Mouse (Mus musculus) retina, adult 2 months (tissue): ENCODE measurements at regions not wholly inside any gene's neighbourhood (a gene's known extent, or its start where the extent isn't known, plus 50 kb on each side); places are given as distances from the start of the nearest gene placed in this dataset.
"Not testable (repeated sequence)": the region's sequence is repeated elsewhere in the genome, so short reads cannot be mapped to it uniquely, and the experiment has no call there.

Experiments
- DNase-seq: peaks from one replicate; pipeline ENCODE4 v3.0.0-alpha.2; 2012; ENCODE audit warnings: low read depth, low spot score

DNA sequence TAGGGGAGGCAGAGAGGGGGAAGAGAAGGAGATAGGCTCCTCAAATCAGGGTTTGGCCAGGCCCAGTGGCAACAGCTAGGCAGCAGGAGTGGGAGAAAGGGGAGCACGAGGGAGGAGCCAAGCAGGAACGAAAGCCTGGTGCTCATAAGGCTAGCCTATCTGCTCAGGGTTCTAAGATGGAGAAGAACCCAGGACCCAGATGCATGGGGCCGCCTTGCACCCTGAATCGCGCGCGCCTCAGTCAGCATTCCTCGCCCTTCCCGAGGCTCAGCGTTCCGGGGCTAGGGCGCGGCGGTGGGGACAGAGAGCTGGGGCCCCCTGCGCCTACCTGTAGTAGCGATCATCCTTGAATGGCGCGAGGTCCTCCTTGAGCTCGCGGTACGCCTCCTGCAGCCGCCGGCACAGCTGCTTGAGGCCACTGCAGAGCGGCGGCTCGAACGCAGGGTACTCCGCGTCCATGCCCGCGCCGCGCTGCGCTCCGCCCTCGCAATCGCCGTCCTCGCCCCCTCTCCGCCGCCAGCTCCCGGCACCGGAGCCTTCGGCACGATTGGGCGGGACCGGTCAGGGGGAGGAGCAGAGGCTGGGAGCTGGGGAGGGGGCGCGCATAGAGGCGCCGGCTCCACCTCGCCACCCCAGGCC lies 60.1 kb downstream of the Dynlt1b start:
- DNase-seq: not testable (repeated sequence)

DNA sequence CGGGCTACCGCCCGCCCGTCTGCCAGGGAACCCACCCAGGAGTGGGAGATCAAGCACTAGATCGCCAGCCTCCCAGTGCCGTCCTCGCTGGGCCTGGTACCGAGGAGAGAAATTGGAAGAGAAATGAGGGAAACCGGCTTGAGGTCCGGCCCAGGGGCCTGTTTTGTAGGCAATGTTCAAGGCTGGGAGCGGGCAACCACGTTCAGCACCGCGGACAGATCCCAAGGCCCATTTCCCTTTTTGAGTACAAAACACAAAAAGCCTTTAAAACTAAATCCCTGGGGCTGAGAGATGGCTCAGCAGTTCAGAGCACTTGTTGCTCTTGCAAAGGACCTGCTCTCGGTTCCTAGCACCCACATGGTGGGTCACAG lies 60.6 kb downstream of the Dynlt1b start:
- DNase-seq: not testable (repeated sequence)

DNA sequence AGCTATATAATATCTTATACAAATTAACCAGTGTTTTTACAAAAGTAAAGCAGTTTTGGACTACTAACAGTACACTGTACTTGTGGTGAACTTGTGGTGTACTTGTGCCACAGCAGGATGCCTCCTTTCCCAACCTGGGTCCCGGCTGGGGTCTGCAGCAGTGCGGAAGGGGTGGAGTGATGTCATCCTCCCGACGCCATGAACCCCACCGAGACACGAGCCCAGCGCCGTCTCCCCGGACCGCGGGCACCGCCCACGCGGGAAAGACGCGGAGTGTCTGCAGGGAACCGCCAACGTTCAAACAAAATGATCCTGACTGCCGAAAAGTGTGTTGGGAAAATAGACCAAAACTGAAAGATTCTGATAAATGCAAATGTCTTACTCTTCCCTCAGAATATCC lies 62.6 kb downstream of the Dynlt1b start:
- not testable (repeated sequence) for DNase-seq

DNA sequence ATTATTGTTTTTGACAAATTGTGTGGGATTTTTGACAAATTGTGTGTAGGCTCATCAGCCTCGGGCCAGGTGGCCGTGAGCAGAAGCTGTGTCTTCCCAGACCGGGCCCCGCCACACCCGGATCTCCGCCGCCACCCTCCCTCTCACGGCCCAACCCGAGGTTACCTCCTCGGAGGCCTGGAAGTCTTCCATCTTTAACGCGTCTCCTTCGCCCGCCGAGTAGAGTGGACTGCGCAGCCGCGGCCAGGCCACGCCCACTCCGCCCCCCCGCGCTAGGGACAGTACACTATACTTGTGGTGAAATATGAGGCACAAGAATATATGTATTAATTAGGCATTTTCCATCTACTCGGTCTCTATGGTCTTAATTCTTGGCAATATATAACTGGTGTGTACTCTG lies 63.0 kb downstream of the Dynlt1b start:
- peak; percentile 33 for DNase-seq

DNA sequence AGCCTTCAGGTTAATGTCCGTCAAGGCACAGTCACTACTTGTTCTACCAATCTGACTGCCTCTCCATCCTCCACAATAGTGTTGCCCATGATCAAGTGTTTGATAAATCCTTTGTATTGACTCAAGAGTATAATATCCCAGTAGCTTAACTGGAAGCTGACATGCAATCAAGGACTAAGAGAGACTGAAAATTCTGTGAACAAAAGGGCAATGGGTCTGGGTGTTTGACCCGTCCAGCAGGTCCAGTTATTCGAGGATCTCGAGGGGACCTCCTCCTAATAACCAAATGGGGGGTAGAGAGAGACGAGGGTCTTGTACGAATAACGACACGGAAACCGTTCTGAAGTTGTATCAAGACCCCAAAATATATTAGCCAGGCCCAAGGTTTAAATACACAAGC lies 66.6 kb downstream of the Dynlt1b start:
- DNase-seq: not testable (repeated sequence)

DNA sequence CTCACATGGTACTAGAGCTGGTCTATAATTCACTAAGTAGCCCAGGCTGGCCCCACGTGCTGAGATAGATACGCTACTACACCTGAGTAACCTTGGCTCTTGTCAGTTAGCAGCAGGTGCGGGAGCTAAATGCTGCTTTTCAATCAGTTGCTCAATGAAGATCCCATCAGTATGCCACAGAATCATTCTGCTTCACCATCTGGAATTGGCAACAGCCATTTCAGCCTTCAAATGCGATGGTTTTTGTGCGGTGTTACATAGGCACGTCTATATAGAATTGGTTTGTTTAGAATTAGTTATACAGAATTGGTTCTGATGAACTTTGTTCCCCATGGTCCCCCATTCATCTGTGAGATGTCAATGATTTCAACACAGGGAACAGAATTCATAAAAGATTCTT lies 72.8 kb downstream of the Dynlt1b start:
- not testable (repeated sequence) for DNase-seq

DNA sequence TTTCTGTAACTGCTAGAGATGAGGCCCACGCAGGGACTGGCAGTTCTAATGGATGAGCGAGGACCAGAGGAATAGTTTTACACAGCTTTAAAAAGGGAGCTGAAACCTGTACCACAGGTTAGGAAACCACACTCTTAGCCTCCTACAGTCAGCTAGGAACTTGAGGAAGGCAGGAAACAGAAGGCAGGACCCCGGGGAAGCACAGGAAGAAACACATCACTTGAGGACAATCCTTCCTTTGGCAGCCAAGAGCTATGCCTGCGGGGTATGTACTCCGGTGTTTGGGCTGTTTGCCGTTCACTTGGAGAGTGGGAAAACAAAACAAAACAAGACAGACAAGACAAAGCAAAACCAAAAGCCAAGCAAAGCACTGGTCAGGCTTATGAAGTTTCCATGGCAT lies 76.0 kb downstream of the Dynlt1b start:
- not testable (repeated sequence) for DNase-seq

DNA sequence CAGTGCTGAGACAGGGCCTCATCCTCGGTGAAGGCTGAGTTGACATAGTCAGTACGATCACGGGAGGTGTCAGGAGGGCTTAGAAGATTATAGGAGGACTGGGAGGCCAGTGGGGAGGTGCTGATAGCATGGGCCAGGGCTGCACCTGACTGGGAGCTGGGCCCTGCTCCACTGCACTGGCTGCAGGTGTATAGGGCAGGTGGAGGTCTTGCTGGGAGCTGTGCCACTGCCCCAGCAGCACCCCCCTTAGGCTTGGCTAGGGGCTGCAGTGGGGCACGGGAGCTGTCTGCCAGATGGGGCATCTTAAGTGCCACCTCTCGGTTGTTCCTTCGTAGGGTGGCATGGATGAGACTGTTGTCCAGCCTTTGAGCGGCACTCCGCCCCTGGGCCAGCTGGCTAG lies 85.2 kb downstream of the Dynlt1b start:
- not testable (repeated sequence) for DNase-seq

DNA sequence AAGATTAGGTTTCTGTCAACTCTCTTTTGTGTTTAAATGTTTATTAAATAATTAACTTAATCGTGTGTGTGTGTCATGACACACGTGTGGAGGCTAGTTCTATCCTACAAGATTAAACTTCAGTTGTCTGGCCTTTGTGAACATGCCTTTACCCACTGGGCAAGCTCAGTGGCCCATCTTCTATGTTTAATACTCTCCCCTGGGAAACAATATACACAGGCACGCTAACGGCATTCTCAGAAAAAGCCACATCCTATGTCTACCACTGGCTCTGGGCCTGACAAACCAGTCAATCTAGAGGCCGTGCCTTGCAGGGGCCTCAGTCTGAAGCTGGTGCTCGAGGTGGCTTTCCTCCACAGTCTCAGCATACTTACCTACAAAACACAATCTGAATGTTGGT lies 82.4 kb upstream of the Dynlt1c start:
- DNase-seq: not testable (repeated sequence)

DNA sequence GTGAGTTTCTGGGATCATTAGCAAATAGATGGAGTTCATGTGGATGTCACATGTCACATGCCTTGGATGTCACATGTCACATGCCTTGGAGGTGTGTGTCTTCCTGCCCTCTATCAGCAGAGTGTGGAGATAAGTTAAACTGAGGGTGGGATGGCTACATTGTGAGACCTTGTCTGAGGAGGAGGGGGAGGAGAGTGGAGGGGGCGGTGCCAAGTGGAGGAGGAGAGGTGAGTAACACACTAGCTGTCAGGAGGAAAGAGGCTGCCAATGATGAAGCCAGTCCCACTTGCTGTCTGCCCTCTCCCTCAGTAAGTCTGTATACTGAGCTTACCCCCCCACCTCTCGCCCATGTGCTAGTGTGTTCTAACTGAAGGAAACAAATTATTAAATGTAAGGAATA lies 81.5 kb upstream of the Dynlt1c start:
- not testable (repeated sequence) for DNase-seq

DNA sequence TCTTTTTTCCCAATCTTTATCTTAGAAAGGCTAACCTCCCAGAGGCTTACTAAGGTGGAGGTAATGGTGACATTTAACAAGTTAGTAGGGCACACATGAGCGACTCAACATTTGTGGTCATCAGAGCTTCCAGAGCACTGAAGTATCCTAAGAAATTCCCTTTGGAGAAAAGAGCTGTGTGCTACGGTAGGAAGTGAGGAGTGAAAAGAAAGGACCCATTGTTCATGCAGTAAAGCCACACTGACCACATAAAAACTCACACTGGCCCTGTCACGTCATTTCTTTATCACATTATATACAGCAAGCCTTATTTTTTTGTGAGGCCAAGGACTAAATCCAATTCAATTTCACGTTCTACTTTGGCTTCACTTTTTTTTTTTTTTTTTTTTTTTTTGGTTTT lies 80.7 kb upstream of the Dynlt1c start:
- DNase-seq: not testable (repeated sequence)

DNA sequence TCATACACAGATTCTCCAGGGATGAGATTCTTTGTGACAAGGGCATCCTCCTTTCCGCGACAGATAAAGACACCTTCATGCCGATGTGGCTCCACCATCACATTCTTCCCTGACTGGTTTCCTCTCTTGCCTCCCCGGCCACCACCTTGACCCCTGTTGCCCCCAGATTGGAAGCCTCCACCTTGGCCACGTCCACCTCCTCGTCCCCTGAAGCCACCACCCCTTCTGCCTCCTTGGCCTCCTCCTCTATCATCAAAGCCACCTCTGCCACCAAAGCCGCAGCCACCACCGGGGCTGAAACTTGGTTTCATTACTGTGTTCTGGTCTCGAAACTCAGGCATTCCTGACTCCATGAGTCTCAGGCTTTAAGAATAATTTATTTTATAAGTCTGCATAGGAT lies 79.3 kb upstream of the Dynlt1c start:
- not testable (repeated sequence) for DNase-seq

DNA sequence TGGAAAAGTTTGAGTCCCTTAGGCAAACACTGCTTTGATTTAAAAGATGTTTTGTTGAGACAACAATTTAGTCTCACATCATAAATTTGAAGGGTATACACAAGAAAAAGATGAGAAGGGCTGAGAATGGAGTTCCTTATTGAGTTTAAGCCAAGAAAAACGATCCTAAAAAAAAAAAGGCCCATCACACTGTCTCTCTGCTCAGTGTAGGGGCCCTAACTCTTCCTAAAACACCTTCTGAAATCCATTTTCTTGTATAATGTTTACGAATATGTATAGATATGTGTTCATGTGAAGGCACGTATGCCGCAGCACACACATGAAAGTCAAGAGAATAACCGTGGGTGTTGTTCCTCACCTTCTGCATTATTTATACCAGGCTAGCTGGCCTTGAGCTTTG lies 62.7 kb upstream of the Dynlt1c start:
- not testable (repeated sequence) for DNase-seq

DNA sequence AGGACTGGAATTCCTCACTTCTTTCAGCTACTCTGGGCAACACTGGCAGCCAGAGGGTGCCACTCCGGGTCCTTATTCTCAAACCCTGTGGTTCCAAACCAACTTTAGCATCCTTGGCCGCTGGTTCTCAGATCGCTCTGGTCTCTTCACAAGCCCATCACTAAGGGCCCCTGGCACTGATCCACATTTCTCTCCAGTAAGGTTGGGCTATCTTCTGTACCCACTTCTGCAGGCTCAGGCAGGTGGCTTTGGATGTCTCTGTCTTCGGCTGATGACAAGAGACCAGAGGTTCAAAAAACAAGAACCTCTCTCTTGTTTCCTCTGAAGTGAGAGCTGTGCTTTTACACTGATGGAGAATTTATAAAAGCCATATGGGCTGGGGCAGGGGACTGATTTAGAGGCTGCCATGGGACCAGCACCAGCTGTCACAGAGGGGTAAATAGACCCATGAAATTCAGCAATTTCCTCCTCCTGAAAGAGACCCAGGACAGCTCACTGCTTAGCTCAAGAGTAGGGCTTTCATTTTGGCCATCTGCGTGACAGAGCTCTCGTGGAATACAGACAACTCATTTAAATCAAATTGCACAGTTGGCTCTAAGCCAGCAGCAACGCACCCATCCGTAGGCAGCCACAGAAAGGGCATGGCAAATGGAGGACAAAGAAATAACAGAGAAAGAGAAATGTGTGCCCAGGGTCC lies 54.3 kb upstream of the Dynlt1c start:
- DNase-seq: not testable (repeated sequence)

DNA sequence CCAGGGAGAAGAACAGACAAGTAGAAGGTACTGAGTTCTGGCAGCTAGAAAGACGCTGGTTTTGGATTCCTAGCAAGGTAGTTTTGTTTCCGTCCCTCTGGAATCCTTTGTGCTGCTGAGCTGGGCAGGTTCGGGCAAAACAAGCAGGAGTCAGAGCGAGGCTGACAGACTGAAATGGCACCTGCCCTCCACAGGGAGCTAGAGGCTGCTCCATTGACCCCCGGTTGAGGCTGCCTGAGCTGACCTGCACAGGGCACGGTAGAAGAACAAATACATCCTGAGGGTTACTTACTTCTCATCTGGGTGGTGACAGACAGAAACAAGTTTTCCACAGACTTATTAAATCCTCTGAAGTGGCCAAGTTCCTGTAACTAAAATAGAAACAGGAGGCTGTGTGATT lies 53.5 kb upstream of the Dynlt1c start:
- DNase-seq: not testable (repeated sequence)
